Mouse (Mus musculus) megakaryocyte, embryonic 14.5 days (primary cell): ENCODE measurements around the gene Mreg.

Experiments
- FLI1 ChIP-seq: IDR thresholded peaks from 2 replicates; pipeline ENCODE4 v1.6.1; 2012; ENCODE audit warnings: low read length, inconsistent platforms, mixed read lengths
- GATA1 ChIP-seq: IDR thresholded peaks from 3 replicates; pipeline ENCODE4 v1.6.1; 2012; ENCODE audit warnings: mixed read lengths, low read length, inconsistent platforms, borderline replicate concordance

GRCm38 (mm10) chr1:72182930-72183499 lies 29.1 kb downstream of the Mreg start:
- TF ChIP-seq GATA1 (no peak), FLI1 (no peak)
